10 mouse cellular contexts compared by ENCODE assay signal in genomic region chr4:137478306-137478705, GRCm38 (mm10). TPM values are rescaled to one million over a fixed set of nuclear protein-coding genes. Genes with fewer than 3 reads are reported as not detected.
DNase-seq lines count a peak whose midpoint lies in the region; ATAC-seq lines count a peak whose summit lies in the region.
"Had no signal": no experiment of that assay in that cellular context is flagged by ENCODE, and none has a peak within 500 bp of the region (broad histone marks: within the 10 kb centered on the region; RNA-seq: fewer than 3 reads in every experiment).

No protein-coding gene starts in this region.

- no peaks in the 10 kb centered on the region for H3K9me3 ChIP-seq in heart, embryonic 11.5 days (replicated peaks; ENCODE audit: control insufficient read depth, low read length)
- no peaks in the 10 kb centered on the region for H3K9me3 ChIP-seq in limb, embryonic 10.5 days (replicated peaks)

- peaks cover 95% of the 10 kb centered on the region for H3K4me1 ChIP-seq in heart, embryonic 11.5 days (ENCODE audit: control insufficient read depth, insufficient read depth, low read length)
- H3K4me1 ChIP-seq in limb, embryonic 10.5 days, result peaks cover 86% of the 10 kb centered on the region

- no peak overlapping the region for H3K4me3 ChIP-seq in heart, embryonic 11.5 days (ENCODE audit: low read depth, low read length)
- H3K4me3 ChIP-seq in limb, embryonic 10.5 days, result no peak overlapping the region

- H3K36me3 ChIP-seq in heart, embryonic 11.5 days (ENCODE audit: control insufficient read depth, insufficient read depth, low read length), result no peaks in the 10 kb centered on the region; the same call in 1 of the 2 replicates
- H3K36me3 ChIP-seq in limb, embryonic 10.5 days, result 0 out of 2 replicates have a peak, but pooled peaks cover 4% of the 10 kb centered on the region

- WGBS in heart, embryonic 11.5 days (ENCODE audit: insufficient replicate concordance), result 44% methylated on average over 5 of the region's 5 CpGs
- 74% methylated on average over 5 of the region's 5 CpGs for WGBS in limb, embryonic 10.5 days

- ATAC-seq in heart, embryonic 11.5 days (replicated peaks; ENCODE audit: insufficient number of reproducible peaks, low FRiP score, low TSS enrichment), result no peak

- no peak overlapping the region for H3K4me2 ChIP-seq in heart, embryonic 11.5 days

- H3K27ac ChIP-seq in heart, embryonic 11.5 days (ENCODE audit: low read depth, low read length), result peak overlapping the region; percentile 73
- peak overlapping the region; percentile 76 for H3K27ac ChIP-seq in limb, embryonic 10.5 days
- H3K27ac ChIP-seq: liver, embryonic 14.5 days had no signal

- no peaks in the 10 kb centered on the region for H3K27me3 ChIP-seq in heart, embryonic 11.5 days (ENCODE audit: control insufficient read depth, insufficient read depth, low read length)
- H3K27me3 ChIP-seq in limb, embryonic 10.5 days (ENCODE audit: low read depth, poor library complexity, severe bottlenecking), result no peaks in the 10 kb centered on the region

- DNase-seq in heart, adult 18-20 months, result peak; percentile 51 to 86
- no peak for DNase-seq in heart, postnatal 4 days
- peak; percentile 72 for DNase-seq in R1 (ENCODE audit: low read depth, low spot score)
- DNase-seq in limb, embryonic 10.5 days (ENCODE audit: low spot score), result no peak
- no peak for DNase-seq in embryo, embryonic 11 days
- no peak for DNase-seq in layer of hippocampus, adult 9-10 months (ENCODE audit: low spot score)
- DNase-seq in testis, postnatal 14 days (ENCODE audit: low spot score), result no peak
- DNase-seq: gastrocnemius, postnatal 25 days had no signal

- H3K9ac ChIP-seq in heart, embryonic 11.5 days (ENCODE audit: low read depth, low read length), result peak overlapping the region; percentile 48; the same call in 1 of the 2 replicates
- H3K9ac ChIP-seq: liver, embryonic 14.5 days had no signal

RNA-seq across cellular contexts. Expression of gene Hspg2, which starts 9.7 kb away (rescaled TPM):
- total RNA-seq in heart, adult 18-20 months (2021), result 100 to 1,000 TPM; 153 to 170 TPM
- total RNA-seq in heart, postnatal 4 days (2021), result 100 to 1,000 TPM; 467 to 506 TPM
- polyA plus RNA-seq in heart, embryonic 11.5 days (2014; fragmentation: Nextera tagmentation; extraction: Ambion mirVana), result 55.5 and 56.4 TPM in 2 replicates
- polyA plus RNA-seq in limb, embryonic 10.5 days (2016; fragmentation: Nextera tagmentation; extraction: Ambion mirVana), result 20.8 and 23.3 TPM in 2 replicates

RNA-seq across cellular contexts. Expression of gene 1700013G24Rik, which starts 25.2 kb away (rescaled TPM):
- not detected for total RNA-seq in heart, adult 18-20 months (2021)
- not detected for total RNA-seq in heart, postnatal 4 days (2021)
- not detected in 2 replicates for polyA plus RNA-seq in heart, embryonic 11.5 days (2014; fragmentation: Nextera tagmentation; extraction: Ambion mirVana)
- polyA plus RNA-seq in limb, embryonic 10.5 days (2016; fragmentation: Nextera tagmentation; extraction: Ambion mirVana), result not detected in 2 replicates
- total RNA-seq: gastrocnemius, postnatal 25 days had no signal
- polyA plus RNA-seq: liver, embryonic 14.5 days had no signal

RNA-seq across cellular contexts. Expression of gene Cela3b, which starts 48.0 kb away (rescaled TPM):
- total RNA-seq in heart, adult 18-20 months (2021), result not detected
- total RNA-seq in heart, postnatal 4 days (2021), result not detected
- polyA plus RNA-seq in heart, embryonic 11.5 days (2014; fragmentation: Nextera tagmentation; extraction: Ambion mirVana), result not detected in 2 replicates
- not detected in 2 replicates for polyA plus RNA-seq in limb, embryonic 10.5 days (2016; fragmentation: Nextera tagmentation; extraction: Ambion mirVana)
- total RNA-seq: gastrocnemius, postnatal 25 days had no signal

Comparison
In these comparisons a context has a peak if more than half of its experiments do, and no peak if none do; other contexts are left out.
1. DNase-seq: peak in heart, adult 18-20 months (2 of 2) and R1 (single experiment); none in heart, postnatal 4 days (single experiment), limb, embryonic 10.5 days (single experiment), embryo, embryonic 11 days (single experiment), layer of hippocampus, adult 9-10 months (single experiment) and testis, postnatal 14 days (single experiment).